Mouse (Mus musculus) liver, postnatal 0 days (tissue): ENCODE results near the gene 1700022I11Rik. TPM values are rescaled to one million over a fixed set of nuclear protein-coding genes. Genes with fewer than 3 reads are reported as not detected.
A peak's percentile ranks its signal among the peaks of the same experiment; 100 is the strongest.

Experiments
- ATAC-seq: fragments of 200-750 bp; cut with Nextera tagmentation; 2 replicates; pipeline ENCODE4 v1.8.0; 2017; ENCODE audit warnings: mild to moderate bottlenecking, moderate library complexity
- DNase-seq: peaks from one replicate; pipeline ENCODE4 v3.0.0-alpha.2; 2016
- H3K27ac ChIP-seq: fragments of 300-500 bp; sonication (generic); 2 replicates; pipeline ENCODE4 v1.5.1; 2014; ENCODE audit warnings: antibody characterized with exemption, moderate library complexity, mild to moderate bottlenecking, low read depth
- H3K27me3 ChIP-seq: fragments of 300-500 bp; sonication (generic); 2 replicates; pipeline ENCODE4 v1.6.1; 2014; ENCODE audit warnings: low read length, control low read depth, mixed read lengths; ENCODE audit not compliant: insufficient read depth
- H3K36me3 ChIP-seq: fragments of 300-500 bp; sonication (generic); replicated peaks from 2 replicates; pipeline ENCODE4 v1.6.1; 2014; ENCODE audit warnings: mild to moderate bottlenecking, control low read depth, low read length, moderate library complexity, mixed read lengths; ENCODE audit not compliant: insufficient read depth
- H3K4me1 ChIP-seq: fragments of 300-500 bp; sonication (generic); 2 replicates; pipeline ENCODE4 v1.6.1; 2014; ENCODE audit warnings: antibody characterized with exemption, mild to moderate bottlenecking, control low read depth; ENCODE audit not compliant: insufficient read depth
- H3K4me2 ChIP-seq: fragments of 300-500 bp; sonication (generic); 2 replicates; pipeline ENCODE4 v1.6.1; 2014; ENCODE audit warnings: low read depth, mild to moderate bottlenecking, low read length, moderate library complexity, mixed read lengths
- H3K4me3 ChIP-seq: fragments of 300-500 bp; sonication (generic); 2 replicates; pipeline ENCODE4 v1.5.1; 2014; ENCODE audit warnings: low read depth, low read length
- H3K9ac ChIP-seq: fragments of 300-500 bp; sonication (generic); replicated peaks from 2 replicates; pipeline ENCODE4 v1.6.1; 2014; ENCODE audit warnings: mild to moderate bottlenecking, moderate library complexity
- H3K9me3 ChIP-seq: fragments of 300-500 bp; sonication (generic); 2 replicates; pipeline ENCODE4 v1.6.1; 2016; ENCODE audit warnings: mild to moderate bottlenecking, control low read depth, low read length, mixed read lengths
- CTCF ChIP-seq: sonication (generic); IDR thresholded peaks from 2 replicates; pipeline ENCODE4 v1.5.1; 2016; ENCODE audit warnings: antibody characterized with exemption, low read depth
- EP300 ChIP-seq: IDR thresholded peaks from 2 replicates; pipeline ENCODE4 v1.6.1; 2016; ENCODE audit warnings: antibody characterized with exemption, low read depth, mild to moderate bottlenecking
- WGBS: fragments of 180-500 bp; shearing (Covaris S2); extraction: QIAGEN DNeasy Blood & Tissue Kit; methylation state at CpG from one replicate; pipeline ENCODE4 v1.1.7; 2014; ENCODE audit not compliant: insufficient replicate concordance; 5-methylcytosine and 5-hydroxymethylcytosine counted together
- polyA plus RNA-seq: library from polyadenylated mRNA; unstranded; fragments of >200 nt; fragmentation: Nextera tagmentation; extraction: Ambion mirVana; gene quantifications from 2 replicates; pipeline ENCODE4 v1.2.1, GENCODE M21; 2015

1700022I11Rik gene
- polyA plus RNA-seq, 1 experiment from 2014 or later: not detected

GRCm38 (mm10) chr4:43025084-43025960 is 55.9 kb downstream of the 1700022I11Rik start, which contains the start of gene Pigo:
TSS of gene Pigo (minus strand) at chr4:43025819.
- Histone ChIP-seq H3K9me3 (no peaks in the 10 kb centered on the region), H3K27ac (peak within 1 kb of the TSS; percentile 97), H3K4me1 (peaks cover 12% of the 10 kb centered on the region), H3K27me3 (no peaks in the 10 kb centered on the region), H3K36me3 (peaks cover 48% of the 10 kb centered on the region), H3K4me2 (peak within 1 kb of the TSS; percentile 83), H3K9ac (peak within 1 kb of the TSS; percentile 76), H3K4me3 (peak within 1 kb of the TSS; percentile 69)
- 6% methylated on average over 42 of the region's 42 CpGs for WGBS
- TF ChIP-seq CTCF (peak; percentile 95), EP300 (peak; percentile 54; the same call in 1 of the 2 replicates)
- peak; percentile 97 for ATAC-seq
- DNase-seq: peak; percentile 96

GRCm38 (mm10) chr4:43029121-43029520 is 59.7 kb downstream of the 1700022I11Rik start:
- TF ChIP-seq CTCF (no peak), EP300 (no peak)
- Histone ChIP-seq H3K4me3 (no peak overlapping the region), H3K4me2 (no peak overlapping the region), H3K27me3 (no peaks in the 10 kb centered on the region), H3K9ac (no peak overlapping the region), H3K27ac (no peak overlapping the region), H3K9me3 (no peaks in the 10 kb centered on the region), H3K4me1 (peaks cover 15% of the 10 kb centered on the region), H3K36me3 (peaks cover 39% of the 10 kb centered on the region)
- no peak for ATAC-seq
- DNase-seq: no peak
- WGBS: 93% methylated on average over 7 of the region's 7 CpGs

GRCm38 (mm10) chr4:43029749-43030148 is 60.3 kb downstream of the 1700022I11Rik start:
- 0 out of 2 replicates have a peak overlapping the region, but pooled peaks have one; percentile 79 for H3K4me3 ChIP-seq
- peaks cover 42% of the 10 kb centered on the region for H3K36me3 ChIP-seq
- no peaks in the 10 kb centered on the region for H3K9me3 ChIP-seq
- no peak for DNase-seq
- peak overlapping the region; percentile 86; the same call in 1 of the 2 replicates for H3K9ac ChIP-seq
- H3K4me1 ChIP-seq: peaks cover 13% of the 10 kb centered on the region
- TF ChIP-seq CTCF (no peak), EP300 (no peak)
- ATAC-seq: no peak
- H3K27me3 ChIP-seq: no peaks in the 10 kb centered on the region
- 87% methylated on average over 9 of the region's 9 CpGs for WGBS
- peak overlapping the region; percentile 82 for H3K4me2 ChIP-seq
- no peak overlapping the region for H3K27ac ChIP-seq

DNA sequence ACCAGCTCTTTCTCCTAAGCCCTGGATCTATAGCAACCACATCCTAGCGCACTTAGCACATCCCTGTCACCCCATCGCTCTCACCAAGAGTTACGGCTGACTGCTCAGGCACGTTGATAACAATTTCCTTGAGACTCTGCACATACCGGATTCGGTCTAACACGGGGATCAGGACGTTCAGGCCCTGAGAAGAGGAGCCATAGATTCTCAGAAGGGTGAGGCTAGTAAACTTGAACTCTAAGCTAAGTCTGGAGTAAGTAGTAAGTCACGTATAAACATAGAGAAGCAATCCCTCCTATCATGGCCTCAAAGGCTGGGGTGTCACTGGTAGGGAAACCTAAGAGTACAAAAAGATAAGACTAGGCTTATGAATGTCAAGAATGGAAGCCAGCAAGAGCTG is 60.9 kb downstream of the 1700022I11Rik start:
- H3K4me3 ChIP-seq: peak overlapping the region; percentile 79
- no peaks in the 10 kb centered on the region for H3K9me3 ChIP-seq
- H3K27ac ChIP-seq: peak overlapping the region; percentile 79
- peaks cover 9% of the 10 kb centered on the region; the same call in 1 of the 2 replicates for H3K4me1 ChIP-seq
- 61% methylated on average over 9 of the region's 9 CpGs for WGBS
- H3K4me2 ChIP-seq: peak overlapping the region; percentile 82
- TF ChIP-seq CTCF (no peak), EP300 (no peak)
- no peak for DNase-seq
- peaks cover 46% of the 10 kb centered on the region for H3K36me3 ChIP-seq
- no peak for ATAC-seq
- no peaks in the 10 kb centered on the region for H3K27me3 ChIP-seq
- H3K9ac ChIP-seq: peak overlapping the region; percentile 86

DNA sequence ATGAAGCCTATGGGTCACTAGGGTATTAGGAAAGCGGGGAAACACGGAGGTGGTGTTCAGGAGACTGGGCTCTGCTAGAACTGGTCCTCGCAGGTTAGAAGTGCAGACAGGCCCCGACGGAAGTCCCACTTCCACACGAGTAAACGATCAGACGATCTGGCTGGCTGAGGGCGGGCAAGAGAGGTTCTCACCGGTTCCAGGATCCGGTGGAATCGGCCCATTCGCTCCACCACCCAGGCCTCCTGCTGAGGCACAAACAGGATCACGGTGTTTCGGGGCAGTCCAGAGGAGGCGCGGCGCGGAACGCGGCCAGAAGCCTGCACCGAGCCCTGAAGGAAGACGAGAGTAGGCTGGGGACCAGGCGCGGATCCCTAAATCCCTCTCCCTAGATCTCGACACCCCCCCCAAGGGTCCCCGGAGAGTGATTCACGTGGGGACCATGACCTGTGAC is 61.4 kb downstream of the 1700022I11Rik start:
- ATAC-seq: peak; percentile 66
- peak; percentile 64 for DNase-seq
- Histone ChIP-seq H3K36me3 (peaks cover 50% of the 10 kb centered on the region), H3K9ac (peak overlapping the region; percentile 86), H3K9me3 (no peaks in the 10 kb centered on the region), H3K4me2 (peak overlapping the region; percentile 82), H3K4me1 (peaks cover 10% of the 10 kb centered on the region; the same call in 1 of the 2 replicates), H3K27me3 (no peaks in the 10 kb centered on the region), H3K27ac (peak overlapping the region; percentile 79), H3K4me3 (peak overlapping the region; percentile 79)
- under 1% methylated on average over 28 of the region's 28 CpGs for WGBS
- TF ChIP-seq EP300 (no peak), CTCF (no peak)
